Mouse (Mus musculus) heart, embryonic 12.5 days (tissue): ENCODE data around the gene Ptprg. TPM values are rescaled to one million over a fixed set of nuclear protein-coding genes. Genes with fewer than 3 reads are reported as not detected.

Experiments
- ATAC-seq: fragments of 200-750 bp; cut with Nextera tagmentation; 2 replicates; pipeline ENCODE4 v1.8.0; 2017; ENCODE audit warnings: moderate TSS enrichment, moderate library complexity; ENCODE audit not compliant: insufficient number of reproducible peaks, low FRiP score
- H3K27ac ChIP-seq: fragments of 300-500 bp; sonication (generic); 2 replicates; pipeline ENCODE4 v1.5.1; 2016; ENCODE audit warnings: mild to moderate bottlenecking, moderate library complexity; ENCODE audit not compliant: poor library complexity, severe bottlenecking
- H3K27me3 ChIP-seq: fragments of 300-500 bp; sonication (generic); replicated peaks from 2 replicates; pipeline ENCODE4 v1.6.1; 2016; ENCODE audit warnings: mild to moderate bottlenecking, moderate library complexity
- H3K36me3 ChIP-seq: fragments of 300-500 bp; sonication (generic); 2 replicates; pipeline ENCODE4 v1.6.1; 2016; ENCODE audit warnings: mild to moderate bottlenecking, moderate library complexity
- H3K4me1 ChIP-seq: fragments of 300-500 bp; sonication (generic); replicated peaks from 2 replicates; pipeline ENCODE4 v1.6.1; 2016; ENCODE audit warnings: mild to moderate bottlenecking
- H3K4me2 ChIP-seq: fragments of 300-500 bp; sonication (generic); 2 replicates; pipeline ENCODE4 v1.6.1; 2016; ENCODE audit warnings: mild to moderate bottlenecking, moderate library complexity
- H3K4me3 ChIP-seq: fragments of 300-500 bp; sonication (generic); 2 replicates; pipeline ENCODE4 v1.5.1; 2016; ENCODE audit warnings: mild to moderate bottlenecking
- H3K9ac ChIP-seq: fragments of 300-500 bp; sonication (generic); 2 replicates; pipeline ENCODE4 v1.6.1; 2016; ENCODE audit warnings: mild to moderate bottlenecking, moderate library complexity
- H3K9me3 ChIP-seq: fragments of 300-500 bp; sonication (generic); replicated peaks from 2 replicates; pipeline ENCODE4 v1.6.1; 2016; ENCODE audit warnings: mild to moderate bottlenecking, moderate library complexity
- WGBS: fragments of 180-500 bp; shearing (Covaris S2); methylation state at CpG from one replicate; pipeline ENCODE4 v1.1.7; 2016; 5-methylcytosine and 5-hydroxymethylcytosine counted together
- polyA plus RNA-seq: library from polyadenylated mRNA; unstranded; fragments of >200 nt; fragmentation: Nextera tagmentation; extraction: Ambion mirVana; gene quantifications from 2 replicates; pipeline ENCODE4 v1.2.1, GENCODE M21; 2016

Ptprg gene
- polyA plus RNA-seq, 1 experiment from 2014 or later: 17.8 TPM

- H3K4me3 ChIP-seq: no peak overlapping the region
- no peak overlapping the region for H3K4me2 ChIP-seq
- H3K27me3 ChIP-seq: no peaks in the 10 kb centered on the region
- 86% methylated on average over 8 of the region's 8 CpGs for WGBS
- no peaks in the 10 kb centered on the region for H3K36me3 ChIP-seq
- H3K9ac ChIP-seq: no peak overlapping the region
- H3K27ac ChIP-seq: no peak overlapping the region
- no peaks in the 10 kb centered on the region for H3K9me3 ChIP-seq
- H3K4me1 ChIP-seq: peaks cover 28% of the 10 kb centered on the region
- no peak for ATAC-seq
These were observed 199.3 kb downstream of the Ptprg start for GRCm38 (mm10) chr14:11752678-11753077.

- H3K4me3 ChIP-seq: no peak overlapping the region
- H3K27me3 ChIP-seq: no peaks in the 10 kb centered on the region
- no peaks in the 10 kb centered on the region for H3K9me3 ChIP-seq
- no peaks in the 10 kb centered on the region for H3K36me3 ChIP-seq
- peaks cover 28% of the 10 kb centered on the region for H3K4me1 ChIP-seq
- no peak overlapping the region for H3K27ac ChIP-seq
- ATAC-seq: no peak
- no peak overlapping the region for H3K9ac ChIP-seq
- 53% methylated on average over 4 of the region's 4 CpGs for WGBS
- no peak overlapping the region for H3K4me2 ChIP-seq
These were observed 201.3 kb downstream of the Ptprg start for GRCm38 (mm10) chr14:11754656-11755055.

GRCm38 (mm10) chr14:11758185-11758584 lies 204.9 kb downstream of the Ptprg start:
- Histone ChIP-seq H3K4me2 (no peak overlapping the region), H3K27ac (no peak overlapping the region), H3K36me3 (no peaks in the 10 kb centered on the region), H3K27me3 (no peaks in the 10 kb centered on the region), H3K9me3 (no peaks in the 10 kb centered on the region), H3K4me3 (no peak overlapping the region), H3K9ac (no peak overlapping the region), H3K4me1 (peaks cover 54% of the 10 kb centered on the region)
- 78% methylated on average over 6 of the region's 6 CpGs for WGBS
- no peak for ATAC-seq

- WGBS: 87% methylated on average over 1 of the region's 1 CpGs
- no peaks in the 10 kb centered on the region for H3K9me3 ChIP-seq
These were observed 206.0 kb downstream of the Ptprg start for GRCm38 (mm10) chr14:11759356-11759755.

GRCm38 (mm10) chr14:11762995-11763394 lies 209.7 kb downstream of the Ptprg start:
- 36% methylated on average over 7 of the region's 7 CpGs for WGBS
- Histone ChIP-seq H3K4me1 (peaks cover 55% of the 10 kb centered on the region), H3K27me3 (no peaks in the 10 kb centered on the region), H3K27ac (no peak overlapping the region), H3K9ac (no peak overlapping the region), H3K9me3 (no peaks in the 10 kb centered on the region), H3K36me3 (no peaks in the 10 kb centered on the region), H3K4me3 (no peak overlapping the region), H3K4me2 (peak overlapping the region; percentile 40)
- peak; percentile 78 for ATAC-seq

More at GRCm38 (mm10) chr14:11759356-11759755, 206.0 kb downstream of the Ptprg start:
- Histone ChIP-seq H3K36me3 (no peaks in the 10 kb centered on the region), H3K4me2 (no peak overlapping the region), H3K9ac (no peak overlapping the region), H3K4me3 (no peak overlapping the region), H3K27ac (no peak overlapping the region), H3K27me3 (no peaks in the 10 kb centered on the region), H3K4me1 (peaks cover 56% of the 10 kb centered on the region)
- ATAC-seq: no peak

- WGBS: 59% methylated on average over 5 of the region's 5 CpGs
- no peaks in the 10 kb centered on the region for H3K27me3 ChIP-seq
- H3K36me3 ChIP-seq: no peaks in the 10 kb centered on the region
- H3K9ac ChIP-seq: no peak overlapping the region
- peaks cover 44% of the 10 kb centered on the region for H3K4me1 ChIP-seq
- H3K27ac ChIP-seq: no peak overlapping the region
- H3K9me3 ChIP-seq: no peaks in the 10 kb centered on the region
- no peak overlapping the region for H3K4me2 ChIP-seq
- H3K4me3 ChIP-seq: no peak overlapping the region
- ATAC-seq: no peak
These were observed 219.4 kb downstream of the Ptprg start for GRCm38 (mm10) chr14:11772736-11773135.

GRCm38 (mm10) chr14:11774476-11775037 lies 221.2 kb downstream of the Ptprg start:
- WGBS: 29% methylated on average over 4 of the region's 4 CpGs
- no peak overlapping the region for H3K4me3 ChIP-seq
- no peaks in the 10 kb centered on the region for H3K36me3 ChIP-seq
- ATAC-seq: 0 out of 2 replicates have a peak, but pooled peaks have one; percentile 47
- no peaks in the 10 kb centered on the region for H3K9me3 ChIP-seq
- H3K4me1 ChIP-seq: peaks cover 44% of the 10 kb centered on the region
- H3K27ac ChIP-seq: peak overlapping the region; percentile 72
- H3K27me3 ChIP-seq: no peaks in the 10 kb centered on the region
- H3K9ac ChIP-seq: no peak overlapping the region
- H3K4me2 ChIP-seq: no peak overlapping the region

GRCm38 (mm10) chr14:11775204-11775603 lies 221.9 kb downstream of the Ptprg start:
- H3K4me1 ChIP-seq: peaks cover 43% of the 10 kb centered on the region
- peak overlapping the region; percentile 44 for H3K4me2 ChIP-seq
- WGBS: 19% methylated on average over 11 of the region's 11 CpGs
- H3K9me3 ChIP-seq: no peaks in the 10 kb centered on the region
- no peaks in the 10 kb centered on the region for H3K27me3 ChIP-seq
- no peak overlapping the region for H3K4me3 ChIP-seq
- peak overlapping the region; percentile 37 for H3K27ac ChIP-seq
- no peaks in the 10 kb centered on the region for H3K36me3 ChIP-seq
- H3K9ac ChIP-seq: peak overlapping the region; percentile 33; the same call in 1 of the 2 replicates
- 0 out of 2 replicates have a peak, but pooled peaks have one; percentile 23 for ATAC-seq

- no peak for ATAC-seq
- Histone ChIP-seq H3K9me3 (no peaks in the 10 kb centered on the region), H3K27ac (no peak overlapping the region), H3K36me3 (no peaks in the 10 kb centered on the region), H3K27me3 (no peaks in the 10 kb centered on the region), H3K9ac (no peak overlapping the region), H3K4me1 (peaks cover 41% of the 10 kb centered on the region), H3K4me2 (no peak overlapping the region), H3K4me3 (no peak overlapping the region)
- WGBS: 77% methylated on average over 6 of the region's 6 CpGs
These were observed 222.7 kb downstream of the Ptprg start for GRCm38 (mm10) chr14:11775951-11776495.

- Histone ChIP-seq H3K4me3 (no peak overlapping the region), H3K9me3 (no peaks in the 10 kb centered on the region), H3K4me2 (no peak overlapping the region), H3K27me3 (no peaks in the 10 kb centered on the region), H3K9ac (no peak overlapping the region), H3K4me1 (peaks cover 41% of the 10 kb centered on the region), H3K27ac (no peak overlapping the region), H3K36me3 (no peaks in the 10 kb centered on the region)
- no peak for ATAC-seq
- WGBS: 87% methylated on average over 6 of the region's 6 CpGs
These were observed 223.2 kb downstream of the Ptprg start for GRCm38 (mm10) chr14:11776566-11776965.

- Histone ChIP-seq H3K9me3 (no peaks in the 10 kb centered on the region), H3K4me3 (no peak overlapping the region), H3K4me2 (no peak overlapping the region), H3K27ac (no peak overlapping the region), H3K27me3 (no peaks in the 10 kb centered on the region), H3K4me1 (no peaks in the 10 kb centered on the region), H3K36me3 (no peaks in the 10 kb centered on the region), H3K9ac (no peak overlapping the region)
- 71% methylated on average over 4 of the region's 4 CpGs for WGBS
- no peak for ATAC-seq
These were observed 237.9 kb downstream of the Ptprg start for GRCm38 (mm10) chr14:11791190-11791589.

GRCm38 (mm10) chr14:11793847-11794246 lies 240.5 kb downstream of the Ptprg start:
- no peak for ATAC-seq
- no peak overlapping the region for H3K9ac ChIP-seq
- H3K9me3 ChIP-seq: no peaks in the 10 kb centered on the region
- peaks cover 10% of the 10 kb centered on the region for H3K4me1 ChIP-seq
- no peak overlapping the region for H3K27ac ChIP-seq
- 78% methylated on average over 3 of the region's 3 CpGs for WGBS
- H3K36me3 ChIP-seq: no peaks in the 10 kb centered on the region
- no peaks in the 10 kb centered on the region for H3K27me3 ChIP-seq
- H3K4me3 ChIP-seq: no peak overlapping the region
- no peak overlapping the region for H3K4me2 ChIP-seq
